Mouse (Mus musculus) activated CD4-positive, CD25-positive, alpha-beta regulatory T cell, adult 4 months (primary cell): ENCODE measurements around the gene Bicdl1. TPM values are rescaled to one million over a fixed set of nuclear protein-coding genes. Genes with fewer than 3 reads are reported as not detected.

Experiments used
- ATAC-seq: one replicate; pipeline ENCODE4 v1.8.0; 2017
- polyA plus RNA-seq, 2 experiments: library from polyadenylated mRNA; unstranded; fragments of 100-300 nt; shearing (Covaris generic); gene quantifications; one replicate each; pipeline ENCODE4 v1.2.1; 2017

The Bicdl1 gene
- polyA plus RNA-seq, 2 experiments from 2014 or later = 11.5 to 13.5 TPM

DNA sequence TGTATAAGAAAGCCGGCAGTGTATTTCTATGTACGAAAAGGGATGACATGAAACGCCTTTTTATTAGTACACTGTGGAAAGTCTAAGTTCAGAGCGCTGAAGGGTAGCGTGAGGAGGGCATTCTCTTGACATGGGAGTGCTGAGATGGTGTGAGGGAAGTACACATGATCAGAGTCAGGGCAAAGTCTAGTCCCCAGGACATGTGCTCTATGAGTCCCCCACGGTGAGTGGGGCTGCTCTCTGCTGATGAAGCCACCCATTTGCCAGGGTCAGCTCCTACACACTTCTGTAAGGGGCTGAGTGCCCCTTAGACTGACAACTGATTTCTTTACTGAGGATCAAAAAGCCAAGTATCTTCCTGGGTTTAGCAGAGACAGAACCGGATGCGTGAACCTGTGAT, 64.2 kb downstream of the Bicdl1 start:
- no peak for ATAC-seq

DNA sequence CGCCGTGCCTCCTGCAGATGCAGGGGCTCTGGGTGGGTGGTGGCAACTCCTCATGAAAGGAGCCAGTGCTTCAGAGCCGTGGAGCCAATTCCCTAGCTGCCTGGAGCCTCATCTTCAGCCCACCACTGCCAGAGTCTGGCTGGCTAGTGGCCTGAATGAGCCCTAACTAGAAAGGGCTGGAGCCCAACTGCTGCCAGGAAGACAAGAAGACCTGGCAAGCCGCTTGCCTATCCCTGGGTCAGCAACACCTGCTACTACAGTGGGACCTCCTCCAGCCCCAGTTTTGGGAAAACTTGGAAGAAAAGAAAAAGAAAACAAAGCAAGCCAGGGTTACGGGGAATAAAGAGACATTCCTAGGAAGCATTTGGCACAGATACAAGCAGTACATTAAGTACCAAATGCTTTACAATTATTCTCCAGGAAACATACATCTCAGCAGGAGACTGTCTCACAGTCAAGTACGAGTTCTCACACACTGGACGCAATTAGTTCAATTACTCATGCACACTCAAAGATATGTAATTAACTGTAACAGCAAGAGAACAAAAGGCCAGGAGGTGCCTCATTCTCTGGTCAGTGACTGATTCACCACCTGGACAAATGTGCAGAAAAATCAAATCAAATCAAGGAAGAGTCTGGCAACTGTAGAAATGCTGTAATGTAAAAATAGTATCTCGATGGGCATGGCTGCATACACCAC, 64.9 kb downstream of the Bicdl1 start:
- no peak for ATAC-seq

DNA sequence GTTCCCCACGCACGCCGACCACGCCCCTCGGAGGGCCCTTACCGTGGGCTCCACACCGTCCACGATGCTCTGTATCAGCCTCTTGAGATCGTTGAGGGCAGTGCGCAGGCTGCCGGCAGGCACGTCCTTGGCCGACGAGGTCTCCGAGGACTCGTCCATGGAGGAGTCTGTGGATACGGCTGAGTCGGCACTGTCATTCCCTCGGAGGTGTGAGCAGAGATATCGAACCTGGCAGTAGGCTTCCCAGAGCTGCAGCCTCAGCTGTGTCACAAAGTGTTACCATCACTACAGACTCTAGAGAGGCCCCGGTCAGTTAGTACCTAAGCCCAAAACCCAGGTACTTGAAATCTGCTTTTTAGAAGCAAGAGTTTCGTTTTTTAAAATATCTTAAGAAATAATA, 68.8 kb downstream of the Bicdl1 start:
- no peak for ATAC-seq

DNA sequence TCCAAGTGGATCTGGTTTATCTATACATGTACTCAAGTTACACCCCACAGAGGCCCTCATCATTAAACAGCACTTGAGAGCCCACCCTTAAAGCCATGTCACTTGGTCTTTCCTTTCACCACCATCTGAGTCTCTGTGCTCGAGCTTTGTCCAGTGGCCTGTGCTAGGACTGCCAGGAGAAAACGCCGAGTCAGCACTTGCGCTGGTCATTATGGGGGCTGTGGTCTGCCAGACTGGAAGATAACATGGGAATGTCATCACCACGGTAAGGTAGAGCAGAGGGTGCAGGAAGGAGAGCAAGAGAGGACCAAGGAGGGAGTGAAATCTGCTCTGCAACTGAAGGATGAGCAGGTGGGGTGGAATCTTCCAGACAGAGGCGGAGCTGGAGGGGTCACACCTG, 73.1 kb downstream of the Bicdl1 start:
- ATAC-seq = no peak

DNA sequence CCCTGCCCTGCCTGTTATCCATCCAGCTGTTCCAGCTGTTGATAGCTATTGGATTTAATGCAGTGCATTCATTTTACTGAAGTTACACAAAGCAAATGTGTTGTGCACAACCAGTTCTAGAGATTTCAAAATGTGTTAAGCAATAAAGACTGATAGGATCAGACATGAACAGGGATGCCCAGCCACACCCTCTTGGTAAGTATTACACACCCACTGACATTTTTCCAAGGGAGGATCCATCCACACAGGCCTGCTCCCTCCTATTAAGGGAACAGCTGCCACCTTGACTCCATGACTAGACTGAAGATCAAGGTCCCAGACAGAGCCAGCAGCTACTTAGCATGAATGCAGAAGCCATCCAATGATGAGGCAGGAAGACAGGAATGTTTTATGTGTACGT, 74.2 kb downstream of the Bicdl1 start:
- no peak for ATAC-seq

DNA sequence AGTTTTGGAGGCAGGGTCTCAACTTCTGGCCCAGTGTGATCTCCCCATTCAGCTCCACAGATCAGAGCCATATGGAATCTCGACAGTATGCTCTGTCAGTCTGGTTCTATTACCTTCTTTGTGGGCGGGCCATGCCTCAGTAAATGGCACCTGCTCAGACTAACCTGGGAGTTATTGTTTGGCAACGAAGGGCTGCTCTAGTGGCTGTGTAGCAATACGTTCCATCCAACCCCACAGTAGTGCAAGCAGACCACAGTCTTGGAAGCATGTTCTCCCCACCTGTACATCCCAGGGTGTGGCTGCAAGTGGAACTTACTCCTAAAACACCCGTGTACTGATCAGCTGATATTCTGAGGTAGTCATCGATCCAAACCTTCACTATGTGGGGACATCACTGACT, 74.7 kb downstream of the Bicdl1 start:
- no peak for ATAC-seq

DNA sequence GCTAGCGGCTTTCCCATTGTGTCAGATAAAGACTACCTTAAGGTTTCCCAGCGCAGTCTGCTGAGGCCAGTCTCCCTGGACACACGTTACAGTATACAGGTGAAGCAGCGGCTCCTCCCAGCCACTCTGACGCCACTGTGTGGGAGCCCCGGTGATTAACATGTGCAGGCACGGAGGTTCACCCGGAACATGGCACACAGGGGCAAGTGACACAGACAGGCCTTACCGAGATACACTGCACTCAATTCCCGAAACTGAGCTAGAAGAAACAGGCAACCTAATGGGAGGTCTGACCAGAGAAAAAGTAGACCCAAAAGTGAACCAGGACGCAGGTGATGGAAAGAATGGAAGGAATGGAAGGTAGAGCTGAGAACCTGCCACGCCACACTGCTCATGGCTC, 77.6 kb downstream of the Bicdl1 start:
- ATAC-seq = no peak

DNA sequence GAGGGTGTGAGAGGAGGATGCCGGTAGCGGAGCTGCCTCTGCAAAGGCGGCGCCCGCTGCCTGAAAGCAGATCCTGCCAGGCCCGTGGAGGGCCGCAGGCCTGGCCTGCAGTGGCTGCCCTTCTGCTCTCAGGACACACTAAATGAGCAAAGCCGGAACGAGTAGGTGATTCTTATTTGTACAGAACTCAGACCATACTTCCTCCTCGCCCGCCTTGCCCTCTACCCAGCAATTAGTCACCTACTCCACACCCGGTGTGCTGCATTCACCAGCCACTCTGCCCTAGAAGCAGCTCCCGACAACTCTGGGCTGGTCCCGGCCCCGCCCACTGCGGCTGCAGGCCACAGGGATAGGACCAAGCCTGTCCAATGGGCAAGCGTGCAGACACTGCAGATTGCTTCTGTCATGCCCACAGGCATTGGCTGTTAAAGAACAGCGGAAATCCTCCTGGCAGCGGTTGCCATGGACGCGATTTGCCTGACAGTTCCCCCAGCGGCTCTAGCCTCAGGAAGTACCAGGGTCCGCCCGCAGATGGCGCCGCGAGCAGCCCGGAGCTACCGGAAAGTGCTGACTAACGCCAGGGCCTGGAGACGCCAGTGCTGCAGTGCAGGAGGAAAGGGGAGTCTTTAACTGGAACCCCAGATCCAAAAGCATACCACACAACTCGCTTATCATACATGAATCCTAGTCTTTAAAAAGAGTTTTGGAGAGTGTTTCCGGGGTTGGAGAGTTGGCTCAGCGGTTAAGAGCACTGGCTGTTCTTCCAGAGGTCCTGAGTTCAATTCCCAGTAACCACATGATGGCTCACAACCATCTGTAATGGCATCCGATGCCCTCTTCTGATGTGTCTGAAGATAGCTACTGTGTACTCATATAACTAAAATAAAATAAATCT, 78.5 kb downstream of the Bicdl1 start:
- peak; percentile 99 for ATAC-seq

DNA sequence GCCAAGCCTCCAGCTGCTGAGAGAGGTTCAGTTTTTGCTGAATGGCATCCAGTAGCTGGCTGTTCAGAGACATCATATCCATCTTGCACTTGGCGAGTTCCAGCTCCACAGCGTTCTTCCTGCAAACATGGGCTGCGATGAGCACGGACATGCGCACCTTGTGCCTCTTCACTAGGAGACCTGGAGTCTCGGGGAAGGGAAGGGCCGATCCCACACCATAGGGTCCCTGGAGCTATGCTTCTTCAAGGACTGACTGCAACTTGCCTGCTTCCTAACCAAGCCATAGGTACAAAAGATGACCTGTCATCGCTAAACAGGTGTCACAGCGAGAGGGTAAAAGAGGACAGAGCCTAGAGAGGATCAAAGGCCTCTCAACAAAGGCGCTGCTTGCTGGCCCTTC, 79.6 kb downstream of the Bicdl1 start:
- no peak for ATAC-seq

DNA sequence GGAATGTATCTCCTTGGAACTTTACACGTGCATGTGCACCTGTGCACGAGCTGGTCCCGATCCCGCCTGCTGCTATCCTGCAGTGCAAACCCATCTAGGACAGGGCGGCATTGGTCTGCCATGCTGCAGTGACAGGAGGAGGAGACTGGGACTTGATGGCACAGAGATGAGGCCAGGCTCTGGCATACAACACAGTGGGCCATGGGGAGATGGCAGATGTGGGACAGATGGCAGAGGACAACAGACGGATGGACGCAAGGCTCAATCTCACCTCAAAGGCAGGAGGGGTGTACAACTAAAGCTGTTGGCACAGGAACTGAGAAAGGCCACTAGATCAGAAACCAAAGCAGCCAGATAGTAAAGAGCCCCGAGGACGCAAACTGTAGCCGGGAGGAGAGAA, 80.5 kb downstream of the Bicdl1 start:
- ATAC-seq = no peak

DNA sequence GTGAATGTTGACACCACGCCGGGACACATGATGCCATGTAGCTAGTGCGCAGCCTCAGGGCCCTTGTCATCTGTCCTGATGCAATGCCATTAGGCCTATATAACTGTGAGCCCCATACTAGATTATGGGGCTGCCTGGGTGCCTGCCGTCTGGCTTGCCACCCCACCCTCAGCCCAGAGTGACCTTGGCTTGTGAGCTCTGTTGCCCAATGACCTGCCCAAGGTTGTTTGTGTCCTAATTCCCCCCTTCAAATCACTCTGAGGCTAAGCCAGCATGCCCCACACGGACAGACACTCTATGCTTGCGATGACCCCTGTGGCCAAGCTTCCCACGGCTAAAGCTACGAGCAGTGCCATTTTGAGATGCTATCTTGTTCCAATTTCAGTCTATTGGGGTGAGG, 81.7 kb downstream of the Bicdl1 start:
- ATAC-seq = no peak

DNA sequence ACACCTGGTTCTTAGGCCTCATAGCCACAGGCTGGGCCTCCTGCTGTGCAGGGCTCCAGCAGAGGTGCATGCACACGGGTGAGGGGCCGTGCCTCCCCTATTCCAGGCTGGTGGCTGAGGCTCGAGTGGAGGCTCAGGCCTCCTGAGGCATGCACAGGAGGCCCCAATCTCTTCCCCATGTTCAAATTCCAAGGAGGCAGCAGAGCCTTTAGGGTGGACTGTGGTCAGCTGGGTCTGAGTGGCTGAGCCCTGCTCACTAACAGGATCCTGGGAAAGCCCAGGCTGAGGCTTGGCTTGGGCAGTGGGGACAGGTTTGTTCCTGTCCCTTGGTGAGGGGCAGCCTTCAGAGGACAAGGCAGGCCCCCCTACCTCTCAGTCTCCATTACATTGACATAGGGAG, 82.5 kb downstream of the Bicdl1 start:
- ATAC-seq = no peak

DNA sequence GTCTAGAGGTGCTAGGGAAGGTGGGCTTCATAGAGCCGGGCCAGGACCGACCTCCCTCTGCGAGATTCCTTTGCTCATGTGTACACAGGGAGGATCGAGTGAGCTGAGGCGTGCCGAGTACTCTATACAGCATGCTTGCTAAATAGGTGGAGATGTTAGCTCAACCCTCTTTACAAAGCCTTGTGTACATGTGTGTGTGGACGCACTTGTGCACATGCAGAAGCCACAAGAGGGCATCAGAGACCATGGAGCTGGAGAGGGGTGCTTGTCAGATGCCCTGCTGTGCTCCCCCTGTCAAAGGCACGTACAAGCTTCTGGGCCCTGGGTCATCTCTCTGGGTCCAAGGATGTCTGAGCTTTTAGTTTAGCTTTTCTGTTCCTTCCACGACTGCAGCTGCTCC, 87.2 kb downstream of the Bicdl1 start:
- no peak for ATAC-seq

DNA sequence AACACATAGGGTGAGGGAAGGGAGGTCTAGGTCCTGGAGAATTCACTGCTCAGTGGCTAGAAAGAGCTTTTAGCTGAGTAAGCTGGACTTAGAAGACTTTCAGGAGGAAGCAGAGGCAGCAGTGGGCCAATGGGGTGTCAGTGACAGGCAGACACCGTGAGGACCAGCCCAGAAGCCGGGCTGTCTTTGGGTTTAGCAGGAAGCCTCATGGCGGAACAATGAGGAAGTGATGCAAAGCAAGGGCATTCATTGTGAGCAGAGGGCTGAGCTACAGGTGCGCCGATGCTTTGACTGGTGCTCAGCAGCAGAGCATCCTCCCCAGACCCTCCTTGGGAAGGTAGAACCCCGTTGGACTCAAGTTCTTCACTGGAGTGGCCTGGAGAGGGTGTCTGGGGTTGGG, 95.9 kb downstream of the Bicdl1 start:
- ATAC-seq = peak; percentile 68

DNA sequence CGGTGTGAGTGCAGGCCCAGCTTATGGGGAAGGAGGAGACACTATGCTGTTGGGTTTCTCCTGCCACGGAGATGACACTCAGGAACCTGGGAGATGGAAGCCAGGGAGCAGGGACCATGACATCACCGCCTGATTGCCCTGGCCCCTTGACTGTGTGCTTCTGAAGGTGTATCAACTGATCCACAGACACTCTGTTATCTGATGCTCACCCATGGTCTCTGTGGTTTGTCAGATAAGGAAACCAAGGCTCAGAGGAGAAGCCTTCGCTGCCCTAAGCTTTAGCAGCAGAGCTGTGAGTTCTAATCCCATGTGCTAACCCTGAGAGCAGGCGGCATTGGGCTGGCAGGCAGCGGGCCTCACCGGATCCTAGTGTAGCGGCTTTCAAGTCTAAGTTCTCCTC, 97.4 kb downstream of the Bicdl1 start:
- no peak for ATAC-seq

DNA sequence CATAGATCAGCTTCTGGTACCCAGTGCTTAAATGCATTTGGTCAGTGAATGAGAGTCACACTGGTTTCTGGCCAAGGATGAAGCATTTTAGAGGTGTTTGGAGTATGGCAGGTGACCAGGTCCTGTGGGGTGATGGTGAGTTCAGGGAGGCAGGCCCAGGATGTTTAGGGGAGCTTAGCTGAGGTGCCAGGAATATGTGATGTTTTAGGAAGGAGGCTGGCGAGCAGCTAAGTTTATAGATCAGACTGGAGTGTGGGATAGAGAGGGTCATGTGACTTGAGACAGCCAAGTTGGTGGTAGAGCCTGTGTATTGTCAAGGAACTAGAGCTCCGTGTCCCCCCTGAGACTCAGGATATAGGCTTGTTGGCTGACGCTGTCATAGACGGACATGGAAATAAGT, 98.4 kb downstream of the Bicdl1 start:
- ATAC-seq = no peak

DNA sequence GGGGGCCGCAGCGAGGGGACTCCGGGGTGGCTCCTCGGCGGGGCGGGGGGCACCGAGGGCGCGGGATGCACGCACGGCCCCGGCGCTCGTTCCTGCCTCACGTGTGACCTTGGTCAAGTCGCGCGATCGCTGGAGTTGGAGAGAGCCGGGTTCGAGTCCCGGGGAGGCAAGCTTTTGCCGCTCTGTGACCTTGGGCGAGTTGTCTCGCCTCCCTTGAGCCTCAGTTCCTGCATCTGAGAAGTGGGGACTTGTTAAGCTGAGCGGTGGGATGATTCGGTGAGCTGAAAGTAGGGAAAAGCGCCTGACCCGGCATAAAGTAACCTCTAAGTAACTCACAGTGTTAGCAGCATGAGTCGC, 99.1 kb downstream of the Bicdl1 start:
- ATAC-seq = no peak

DNA sequence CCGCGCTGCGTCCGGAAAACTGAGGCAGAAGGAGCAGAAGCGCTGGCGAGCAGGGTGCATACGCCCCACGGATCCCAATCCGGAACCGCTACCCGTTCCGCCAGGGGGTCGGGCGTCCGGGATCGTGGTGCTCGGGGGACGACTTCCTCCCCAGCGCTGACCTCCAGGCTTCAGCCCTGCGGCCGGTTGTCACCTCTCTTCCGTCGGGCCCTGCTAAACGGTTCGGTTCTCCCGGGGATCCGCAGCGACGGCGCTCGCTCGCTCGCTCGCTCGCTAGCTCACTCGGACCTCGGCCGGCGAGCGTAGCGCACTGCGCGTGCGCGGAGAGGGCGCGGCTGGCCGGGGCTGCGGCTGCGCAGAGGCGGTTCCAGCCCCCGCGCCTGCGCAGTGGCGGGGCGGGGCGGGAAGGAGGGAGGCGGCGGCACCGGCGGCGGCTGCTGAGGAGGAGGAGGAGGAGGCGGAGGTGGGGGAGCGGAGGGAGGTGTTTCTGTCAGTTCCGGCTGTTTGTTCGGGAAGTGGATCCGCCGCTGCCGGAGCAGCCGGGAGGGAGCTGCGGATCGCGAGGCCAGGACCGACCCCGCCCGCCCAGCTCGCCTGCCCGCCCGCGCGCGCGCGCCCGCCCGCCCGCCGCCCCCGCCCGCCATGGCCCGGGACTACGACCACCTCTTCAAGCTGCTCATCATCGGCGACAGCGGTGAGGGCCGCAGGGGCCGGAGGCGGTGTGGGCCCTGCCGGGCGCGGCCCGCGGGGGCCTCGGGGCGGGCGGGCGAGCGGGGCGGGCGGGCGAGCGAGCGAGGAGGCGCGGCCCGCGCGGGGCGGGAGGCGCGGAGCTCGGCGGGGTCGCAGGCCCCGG, 99.7 kb downstream of the Bicdl1 start, which contains the start of gene Rab35:
Gene Rab35, plus strand, starts transcription at position 404 of the 853 bp plus-strand sequence.
- peak; percentile 54 for ATAC-seq

DNA sequence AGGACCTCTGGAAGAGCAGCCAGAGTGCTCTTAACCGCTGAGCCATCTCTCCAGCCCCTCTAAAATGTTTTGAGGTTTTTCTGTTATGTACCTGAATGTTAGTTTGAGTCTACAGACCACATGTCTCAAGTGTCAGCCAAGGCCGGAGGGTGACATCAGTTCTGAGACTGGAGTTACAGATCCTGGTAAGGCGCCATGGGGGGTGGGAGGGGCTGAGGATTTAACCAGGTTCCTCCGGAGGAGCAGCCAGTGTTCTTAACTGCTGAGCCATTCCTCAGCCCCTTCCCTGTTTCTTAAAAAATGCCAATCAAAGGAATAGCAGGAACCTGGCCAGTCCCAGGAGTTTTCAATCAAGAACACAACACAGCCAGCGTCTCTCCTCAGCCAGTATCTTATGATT, 101.1 kb downstream of the Bicdl1 start:
- ATAC-seq = no peak

DNA sequence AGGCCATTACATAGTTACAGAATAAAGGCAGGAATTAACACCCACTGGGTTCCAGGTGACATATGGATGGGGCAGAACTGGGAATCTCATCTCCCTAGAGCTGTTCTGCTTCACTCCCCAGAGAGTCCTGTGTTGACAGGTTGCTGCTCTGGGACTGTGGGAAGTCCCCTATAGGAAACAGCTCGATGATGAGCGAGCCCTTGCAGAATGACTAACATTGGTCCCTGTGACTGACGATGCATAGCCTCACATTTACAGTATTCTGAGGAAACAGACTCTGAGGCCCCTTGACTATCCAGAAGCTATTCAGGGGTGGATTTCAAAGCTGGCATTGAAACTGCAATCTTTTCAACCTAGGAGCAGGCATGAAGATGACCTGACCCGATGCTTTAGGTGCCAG, 101.7 kb downstream of the Bicdl1 start:
- no peak for ATAC-seq

DNA sequence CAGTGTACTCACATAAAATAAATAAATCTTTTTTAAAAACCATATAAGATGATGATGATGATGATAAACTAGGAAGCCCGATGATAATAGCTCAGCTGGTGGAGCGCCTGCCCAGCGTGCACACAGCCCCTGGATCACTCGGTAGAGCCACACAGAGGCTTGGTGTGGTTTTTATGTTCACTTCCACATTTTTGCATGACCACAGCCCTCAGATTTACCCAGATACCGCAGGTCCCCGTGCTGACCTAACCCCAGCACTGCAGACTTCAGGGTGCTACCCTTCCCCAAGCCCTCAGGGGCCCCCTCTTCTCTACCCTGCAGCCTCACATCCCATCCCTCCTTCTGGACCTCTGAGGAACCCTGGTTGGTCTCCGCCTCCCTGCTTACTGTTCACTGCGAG, 103.3 kb downstream of the Bicdl1 start:
- ATAC-seq = no peak

DNA sequence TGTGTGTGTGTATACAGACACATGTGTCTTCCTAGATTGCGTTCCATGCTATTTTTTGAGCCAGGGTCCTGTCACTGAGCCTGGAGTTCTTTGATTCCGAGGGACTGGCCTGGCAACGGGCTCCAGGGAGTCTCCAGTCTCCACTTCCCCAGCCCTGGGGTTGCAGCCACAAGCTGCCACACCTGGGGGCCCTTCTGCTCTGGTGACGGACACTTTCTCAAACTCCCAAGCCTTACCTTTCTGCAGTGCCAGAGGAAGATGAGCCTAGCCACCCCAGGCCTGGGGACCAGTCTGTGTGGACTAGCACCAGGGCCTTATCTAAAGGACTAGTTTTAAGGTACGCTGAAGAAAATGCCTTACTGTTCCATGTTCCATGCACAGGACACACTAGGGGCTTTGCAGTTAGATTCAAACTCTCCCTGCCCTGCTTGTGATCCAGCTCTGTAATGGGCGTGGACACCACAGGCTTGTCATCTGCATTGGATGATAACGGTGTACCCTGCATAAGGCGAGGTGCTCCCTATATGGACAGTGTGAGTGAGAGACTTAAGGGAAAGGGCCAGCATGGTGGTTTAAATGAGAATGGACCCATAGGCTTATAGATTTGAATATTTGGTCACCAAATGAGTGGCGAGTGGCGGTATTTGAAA, 105.1 kb downstream of the Bicdl1 start:
- no peak for ATAC-seq
